Mouse (Mus musculus) heart, embryonic 10.5 days (tissue): ENCODE measurements around the gene Rrp12. TPM values are rescaled to one million over a fixed set of nuclear protein-coding genes. Genes with fewer than 3 reads are reported as not detected.

Experiments used
- DNase-seq: peaks from one replicate; pipeline ENCODE4 v3.0.0-alpha.2; 2017; ENCODE audit warnings: low spot score
- H3K27ac ChIP-seq: fragments of 300-500 bp; sonication (generic); 2 replicates; pipeline ENCODE4 v1.5.1; 2016; ENCODE audit warnings: mild to moderate bottlenecking
- H3K27me3 ChIP-seq: fragments of 300-500 bp; sonication (generic); 2 replicates; pipeline ENCODE4 v1.6.1; 2016; ENCODE audit warnings: mild to moderate bottlenecking; ENCODE audit not compliant: poor library complexity, insufficient read depth, severe bottlenecking
- H3K36me3 ChIP-seq: fragments of 300-500 bp; sonication (generic); 2 replicates; pipeline ENCODE4 v1.6.1; 2016; ENCODE audit warnings: mild to moderate bottlenecking, moderate library complexity
- H3K4me1 ChIP-seq: fragments of 300-500 bp; sonication (generic); 2 replicates; pipeline ENCODE4 v1.6.1; 2016; ENCODE audit warnings: mild to moderate bottlenecking
- H3K4me3 ChIP-seq: fragments of 300-500 bp; sonication (generic); 2 replicates; pipeline ENCODE4 v1.5.1; 2016; ENCODE audit warnings: mild to moderate bottlenecking, moderate library complexity
- H3K9me3 ChIP-seq: fragments of 300-500 bp; sonication (generic); 2 replicates; pipeline ENCODE4 v1.6.1; 2016; ENCODE audit warnings: mild to moderate bottlenecking, moderate library complexity
- WGBS: fragments of 180-500 bp; shearing (Covaris S2); methylation state at CpG from one replicate; pipeline ENCODE4 v1.1.7; 2016; 5-methylcytosine and 5-hydroxymethylcytosine counted together
- polyA plus RNA-seq: library from polyadenylated mRNA; unstranded; fragments of >200 nt; fragmentation: Nextera tagmentation; extraction: Ambion mirVana; gene quantifications from 2 replicates; pipeline ENCODE4 v1.2.1, GENCODE M21; 2016

The Rrp12 gene
- polyA plus RNA-seq, 1 experiment from 2014 or later: 25.8 TPM

- Histone ChIP-seq H3K4me3 (no peak overlapping the region), H3K36me3 (no peaks in the 10 kb centered on the region), H3K27me3 (no peaks in the 10 kb centered on the region), H3K9me3 (no peaks in the 10 kb centered on the region), H3K4me1 (peaks cover 46% of the 10 kb centered on the region), H3K27ac (no peak overlapping the region)
- 96% methylated on average over 3 of the region's 3 CpGs for WGBS
- DNase-seq: no peak
These were observed 56.3 kb downstream of the Rrp12 start for GRCm38 (mm10) chr19:41839685-41840084.

DNA sequence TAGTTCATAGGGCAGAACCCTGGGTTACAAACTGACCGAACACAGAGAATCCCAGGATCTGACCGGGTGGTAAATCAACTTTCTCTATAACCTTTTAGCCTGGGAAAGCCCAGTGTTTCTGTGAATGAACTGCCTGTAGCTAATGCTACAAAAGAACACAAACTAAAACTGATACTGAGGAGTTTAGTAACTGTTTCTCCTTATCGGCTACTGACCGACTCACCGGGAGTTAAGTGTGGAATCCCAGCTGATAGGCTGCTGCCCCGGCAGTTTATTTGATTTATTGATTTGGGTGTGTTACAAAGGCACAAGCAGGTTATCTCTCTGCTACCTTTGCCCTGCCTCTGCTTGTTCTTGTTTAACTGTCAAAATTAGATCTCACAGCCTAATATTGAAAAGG lies 57.2 kb downstream of the Rrp12 start:
- H3K27ac ChIP-seq: peak overlapping the region; percentile 19; the same call in 1 of the 2 replicates
- no peaks in the 10 kb centered on the region for H3K36me3 ChIP-seq
- WGBS: 29% methylated on average over 6 of the region's 6 CpGs
- DNase-seq: no peak
- H3K27me3 ChIP-seq: no peaks in the 10 kb centered on the region
- peaks cover 46% of the 10 kb centered on the region for H3K4me1 ChIP-seq
- no peaks in the 10 kb centered on the region for H3K9me3 ChIP-seq
- H3K4me3 ChIP-seq: no peak overlapping the region

DNA sequence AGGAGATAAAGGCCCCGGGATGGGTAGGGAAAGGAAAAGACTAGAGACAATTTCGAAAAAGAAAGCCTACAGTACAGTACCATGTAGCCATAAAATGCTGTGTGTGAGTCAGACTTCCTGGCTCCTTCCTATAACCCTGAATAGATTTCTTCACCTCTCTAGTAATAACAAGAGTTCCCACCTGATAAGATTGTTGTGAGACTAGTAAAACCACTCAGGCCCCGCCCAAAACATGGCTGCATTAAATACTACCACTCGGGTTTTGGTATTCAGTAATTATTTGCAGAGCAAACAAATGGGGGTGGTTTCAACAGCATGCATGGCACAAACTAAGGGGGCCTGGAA lies 58.1 kb downstream of the Rrp12 start:
- Histone ChIP-seq H3K36me3 (no peaks in the 10 kb centered on the region), H3K4me1 (peaks cover 46% of the 10 kb centered on the region), H3K4me3 (peak overlapping the region; percentile 8; the same call in 1 of the 2 replicates), H3K27ac (peak overlapping the region; percentile 79), H3K27me3 (peaks cover 8% of the 10 kb centered on the region), H3K9me3 (no peaks in the 10 kb centered on the region)
- 29% methylated on average over 4 of the region's 4 CpGs for WGBS
- DNase-seq: no peak

GRCm38 (mm10) chr19:41837194-41837916 lies 58.6 kb downstream of the Rrp12 start:
- peaks cover 46% of the 10 kb centered on the region for H3K4me1 ChIP-seq
- H3K27me3 ChIP-seq: peaks cover 13% of the 10 kb centered on the region
- H3K27ac ChIP-seq: peak overlapping the region; percentile 79
- 18% methylated on average over 9 of the region's 9 CpGs for WGBS
- H3K36me3 ChIP-seq: no peaks in the 10 kb centered on the region
- no peak for DNase-seq
- no peak overlapping the region for H3K4me3 ChIP-seq
- no peaks in the 10 kb centered on the region for H3K9me3 ChIP-seq

GRCm38 (mm10) chr19:41836719-41837118 lies 59.3 kb downstream of the Rrp12 start:
- H3K4me3 ChIP-seq: no peak overlapping the region
- H3K27me3 ChIP-seq: peaks cover 16% of the 10 kb centered on the region
- no peaks in the 10 kb centered on the region for H3K9me3 ChIP-seq
- H3K4me1 ChIP-seq: peaks cover 51% of the 10 kb centered on the region
- no peak for DNase-seq
- peak overlapping the region; percentile 79 for H3K27ac ChIP-seq
- WGBS: 47% methylated on average over 3 of the region's 3 CpGs
- H3K36me3 ChIP-seq: no peaks in the 10 kb centered on the region

DNA sequence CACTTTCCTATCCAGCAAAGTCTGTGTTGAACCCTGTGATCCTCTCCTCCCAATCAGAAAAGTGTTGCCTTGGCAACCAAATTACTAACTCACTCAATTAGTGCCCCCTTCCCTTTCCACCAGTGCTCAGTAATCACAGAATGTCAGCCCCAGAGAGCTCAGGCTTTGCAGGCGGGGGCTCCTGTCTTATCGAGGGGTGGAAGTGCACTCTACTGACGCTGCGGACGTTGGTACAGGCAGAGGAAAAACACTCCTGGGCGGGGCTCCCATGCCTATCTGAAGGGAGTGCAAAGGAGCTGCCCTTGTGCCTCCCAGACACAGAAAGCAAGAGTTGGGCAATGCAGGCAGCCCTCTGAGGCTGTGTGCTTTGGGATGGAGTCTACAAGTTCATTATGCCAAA lies 60.2 kb downstream of the Rrp12 start:
- peaks cover 20% of the 10 kb centered on the region for H3K27me3 ChIP-seq
- H3K27ac ChIP-seq: peak overlapping the region; percentile 79
- DNase-seq: peak; percentile 94
- peaks cover 49% of the 10 kb centered on the region for H3K4me1 ChIP-seq
- WGBS: under 1% methylated on average over 6 of the region's 6 CpGs
- H3K9me3 ChIP-seq: no peaks in the 10 kb centered on the region
- H3K4me3 ChIP-seq: peak overlapping the region; percentile 33
- H3K36me3 ChIP-seq: no peaks in the 10 kb centered on the region

GRCm38 (mm10) chr19:41835407-41835806 lies 60.6 kb downstream of the Rrp12 start:
- Histone ChIP-seq H3K4me1 (peaks cover 53% of the 10 kb centered on the region), H3K27me3 (peaks cover 20% of the 10 kb centered on the region), H3K9me3 (no peaks in the 10 kb centered on the region), H3K36me3 (no peaks in the 10 kb centered on the region), H3K4me3 (peak overlapping the region; percentile 33; the same call in 1 of the 2 replicates), H3K27ac (peak overlapping the region; percentile 79; the same call in 1 of the 2 replicates)
- no peak for DNase-seq
- WGBS: 44% methylated on average over 6 of the region's 6 CpGs

- Histone ChIP-seq H3K9me3 (no peaks in the 10 kb centered on the region), H3K27ac (no peak overlapping the region), H3K4me3 (no peak overlapping the region), H3K27me3 (peaks cover 20% of the 10 kb centered on the region), H3K4me1 (peaks cover 44% of the 10 kb centered on the region), H3K36me3 (no peaks in the 10 kb centered on the region)
- WGBS: 74% methylated on average over 13 of the region's 13 CpGs
- no peak for DNase-seq
These were observed 63.3 kb downstream of the Rrp12 start for GRCm38 (mm10) chr19:41832501-41833201.

- Histone ChIP-seq H3K27ac (peak overlapping the region; percentile 59), H3K27me3 (peaks cover 20% of the 10 kb centered on the region), H3K9me3 (no peaks in the 10 kb centered on the region), H3K4me3 (peak overlapping the region; percentile 83), H3K36me3 (no peaks in the 10 kb centered on the region), H3K4me1 (peaks cover 36% of the 10 kb centered on the region)
- DNase-seq: no peak
- WGBS: 7% methylated on average over 14 of the region's 14 CpGs
These were observed 64.1 kb downstream of the Rrp12 start for GRCm38 (mm10) chr19:41831718-41832391.

- Histone ChIP-seq H3K4me3 (peak overlapping the region; percentile 83), H3K27me3 (peaks cover 20% of the 10 kb centered on the region), H3K9me3 (no peaks in the 10 kb centered on the region), H3K27ac (peak overlapping the region; percentile 97), H3K36me3 (no peaks in the 10 kb centered on the region), H3K4me1 (peaks cover 28% of the 10 kb centered on the region)
- DNase-seq: no peak
- WGBS: under 1% methylated on average over 19 of the region's 19 CpGs
These were observed 64.8 kb downstream of the Rrp12 start for GRCm38 (mm10) chr19:41831101-41831570.

DNA sequence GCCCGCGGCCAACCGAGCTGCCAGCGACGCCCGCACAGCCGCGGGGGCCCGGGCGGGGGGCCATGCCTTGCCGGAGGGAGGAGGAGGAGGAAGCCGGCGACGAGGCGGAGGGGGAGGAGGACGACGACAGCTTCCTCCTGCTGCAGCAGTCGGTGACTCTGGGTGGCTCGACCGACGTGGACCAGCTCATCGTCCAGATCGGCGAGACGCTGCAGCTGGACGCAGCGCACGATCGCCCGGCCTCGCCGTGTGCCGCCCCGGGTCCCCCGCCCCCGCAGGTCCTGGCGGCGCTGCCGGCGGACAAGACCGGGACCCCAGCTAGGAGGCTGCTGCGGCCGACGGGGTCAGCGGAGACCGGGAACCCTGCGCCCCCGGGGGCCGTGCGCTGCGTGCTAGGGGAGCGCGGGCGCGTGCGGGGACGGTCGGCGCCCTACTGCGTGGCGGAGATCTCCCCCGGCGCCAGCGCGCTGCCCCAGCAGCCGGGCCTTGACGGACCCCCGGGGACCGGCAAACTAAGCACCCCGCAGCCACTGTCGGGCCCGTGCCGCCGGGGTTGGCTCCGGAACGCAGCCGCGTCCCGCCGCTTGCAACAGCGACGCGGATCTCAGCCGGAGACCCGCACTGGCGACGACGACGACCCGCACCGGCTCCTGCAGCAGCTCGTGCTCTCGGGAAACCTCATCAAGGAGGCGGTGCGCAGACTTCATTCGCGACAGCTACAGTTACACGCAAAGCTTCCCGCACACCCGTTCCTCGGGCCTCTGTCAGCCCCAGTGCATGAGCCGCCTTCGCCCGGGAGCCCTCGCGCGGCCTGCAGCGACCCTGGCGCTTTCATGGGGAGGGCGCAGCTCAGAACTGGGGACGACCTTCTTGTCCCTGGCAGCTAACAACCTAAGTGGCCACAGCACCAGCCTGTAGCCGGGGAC lies 65.6 kb downstream of the Rrp12 start:
- peak overlapping the region; percentile 83 for H3K4me3 ChIP-seq
- H3K4me1 ChIP-seq: peaks cover 21% of the 10 kb centered on the region
- H3K9me3 ChIP-seq: no peaks in the 10 kb centered on the region
- DNase-seq: peak; percentile 85
- H3K36me3 ChIP-seq: no peaks in the 10 kb centered on the region
- H3K27ac ChIP-seq: peak overlapping the region; percentile 97
- WGBS: under 1% methylated on average over 103 of the region's 112 CpGs
- H3K27me3 ChIP-seq: peaks cover 20% of the 10 kb centered on the region
